Mouse (Mus musculus): ENCODE results near the gene Rnf169.
A peak's percentile ranks its signal among the peaks of the same experiment; 100 is the strongest.
"Not testable (repeated sequence)": the region's sequence is repeated elsewhere in the genome, so short reads cannot be mapped to it uniquely, and the experiment has no call there.

Rnf169 gene

GRCm38 (mm10) chr7:99946356-99946755 is 33.9 kb downstream of the Rnf169 start:
- no peak for DNase-seq (ENCODE audit: low read depth, low spot score)

DNA sequence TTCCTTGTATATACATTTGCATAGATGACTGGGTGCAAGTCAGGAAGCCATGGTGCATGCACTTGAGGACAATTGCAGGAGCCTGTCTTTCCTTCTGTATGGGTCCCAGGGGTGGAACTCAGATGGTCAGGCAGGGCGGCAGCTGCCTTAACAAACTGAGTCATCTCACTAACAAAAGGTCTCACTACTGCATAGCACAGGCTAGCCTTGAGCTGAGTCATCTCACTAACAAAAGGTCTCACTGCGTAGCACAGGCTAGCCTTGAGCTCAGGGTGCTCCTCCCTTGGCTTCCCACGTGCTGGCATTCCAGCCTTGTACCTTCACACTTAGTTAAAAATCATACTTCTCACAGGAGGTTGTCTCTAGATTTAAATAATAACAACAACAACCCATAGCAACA is 34.3 kb downstream of the Rnf169 start:
- DNase-seq (ENCODE audit: low read depth, low spot score), result no peak

DNA sequence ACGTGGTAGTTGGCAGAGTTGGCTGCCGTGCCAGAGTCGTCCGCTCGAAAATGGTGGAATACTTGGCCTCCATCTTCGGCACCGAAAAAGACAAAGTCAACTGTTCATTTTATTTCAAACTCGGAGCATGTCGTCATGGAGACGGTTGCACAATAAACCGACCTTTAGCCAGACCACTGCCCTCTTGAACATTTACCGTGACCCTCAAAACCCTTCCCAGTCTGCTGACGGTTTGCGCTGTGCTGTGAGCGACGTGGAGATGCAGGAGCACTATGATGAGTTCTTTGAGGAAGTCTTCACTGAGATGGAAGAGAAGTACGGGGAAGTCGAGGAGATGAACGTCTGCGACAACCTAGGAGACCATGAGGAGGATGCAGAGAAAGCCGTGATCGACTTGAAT is 35.2 kb downstream of the Rnf169 start:
- DNase-seq (ENCODE audit: low read depth, low spot score), result not testable (repeated sequence)

- DNase-seq (ENCODE audit: low read depth, low spot score), result no peak
Observed at GRCm38 (mm10) chr7:99944520-99944919, 35.7 kb downstream of the Rnf169 start.

DNA sequence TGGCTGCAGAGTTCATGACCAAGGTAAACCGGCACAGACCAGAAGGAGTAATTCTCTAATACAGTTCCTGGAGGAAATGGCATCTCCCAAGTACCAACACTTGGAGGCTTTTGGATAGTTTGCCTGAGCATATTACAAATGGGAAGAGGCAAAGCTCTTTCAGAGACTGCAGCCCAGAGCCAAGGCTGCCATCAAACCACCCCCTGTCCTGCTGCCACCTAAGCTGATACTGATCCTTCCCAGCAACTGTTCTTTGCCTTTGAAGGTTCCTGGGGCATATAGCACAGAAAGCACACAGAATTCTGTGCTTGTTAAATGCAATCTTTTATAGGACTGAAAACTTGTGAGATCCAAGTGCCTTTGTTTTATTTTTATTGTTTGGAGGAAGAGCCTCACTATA is 39.6 kb downstream of the Rnf169 start:
- DNase-seq (ENCODE audit: low read depth, low spot score), result no peak

- no peak for DNase-seq (ENCODE audit: low read depth, low spot score)
Observed at GRCm38 (mm10) chr7:99935758-99936157, 44.5 kb downstream of the Rnf169 start.

DNA sequence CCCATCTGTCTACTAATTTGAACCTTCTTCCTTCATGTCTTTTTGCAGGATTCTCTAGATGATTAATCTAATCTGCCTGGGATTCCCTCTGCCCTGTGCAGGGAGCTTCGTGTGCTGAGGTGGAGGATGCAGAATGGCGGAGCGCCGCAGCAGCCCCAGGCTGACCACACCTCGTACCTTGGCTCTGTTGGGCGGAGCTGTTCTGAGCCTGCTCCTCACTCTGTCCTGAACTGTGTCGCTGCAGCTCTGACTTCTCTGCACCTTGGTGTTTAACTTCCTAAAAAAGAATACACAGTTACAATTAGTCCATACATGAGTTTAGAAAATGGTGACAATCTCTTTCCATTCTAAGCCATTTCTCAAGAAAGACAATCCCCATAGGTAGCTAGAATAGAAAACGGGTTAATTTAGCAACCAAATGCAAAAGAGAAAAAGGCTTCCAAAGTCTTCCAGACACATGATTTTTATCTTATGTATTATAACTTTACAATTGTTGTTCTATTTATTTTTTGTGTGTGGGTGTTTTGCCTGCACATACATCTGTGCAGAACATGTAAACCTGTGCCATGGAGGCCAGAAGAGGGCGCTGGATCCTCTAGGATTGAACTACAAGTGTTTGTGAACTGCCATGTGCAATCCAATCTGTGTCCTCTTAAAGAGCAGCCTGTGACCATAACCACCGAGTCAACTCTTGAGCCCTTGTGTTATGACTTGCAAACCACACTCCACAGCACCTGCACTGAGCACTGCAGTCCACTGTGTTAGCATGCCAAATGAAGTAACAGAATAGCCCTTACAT is 53.1 kb downstream of the Rnf169 start:
- DNase-seq (ENCODE audit: low read depth, low spot score), result no peak

DNA sequence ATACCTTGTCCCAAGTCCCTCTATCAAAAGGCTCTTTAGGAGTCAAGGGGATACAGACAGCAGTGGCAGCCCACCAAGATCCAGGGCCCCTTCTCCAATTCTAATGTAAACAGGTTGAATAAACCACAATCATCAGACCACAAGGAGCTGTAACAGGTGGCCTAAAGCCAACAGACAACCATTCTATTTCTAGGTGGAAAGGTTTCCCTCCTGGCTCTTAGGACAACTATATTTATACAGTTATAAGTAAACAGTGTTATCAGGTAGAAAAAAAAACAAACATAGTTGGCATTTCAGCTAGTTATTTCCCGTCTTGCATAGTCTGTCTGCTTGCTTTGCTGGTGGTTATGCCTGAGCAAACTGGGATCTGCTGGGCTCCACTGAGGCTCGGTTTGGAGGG is 59.8 kb downstream of the Rnf169 start:
- DNase-seq (ENCODE audit: low read depth, low spot score), result no peak

GRCm38 (mm10) chr7:99919971-99920370 is 60.3 kb downstream of the Rnf169 start:
- no peak for DNase-seq (ENCODE audit: low read depth, low spot score)

DNA sequence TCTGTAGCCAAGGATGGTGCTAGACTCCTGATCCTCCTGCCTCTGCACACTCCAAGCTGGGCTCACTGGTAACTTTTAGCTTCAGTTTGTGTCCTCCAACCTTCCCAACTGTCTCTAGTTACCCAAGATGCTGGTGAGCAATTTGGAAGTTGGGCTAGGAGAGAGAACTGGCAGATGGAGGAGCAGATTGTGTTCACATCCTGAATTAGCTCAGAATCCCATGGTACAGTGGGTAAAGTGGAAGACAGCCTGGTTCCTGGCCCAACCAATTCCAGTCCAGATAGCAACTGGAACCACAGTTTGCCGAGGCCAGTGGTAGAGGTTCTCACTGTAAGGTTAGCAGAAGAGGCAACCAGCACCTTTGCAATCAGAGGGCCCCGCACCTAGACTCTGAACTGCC is 61.1 kb downstream of the Rnf169 start:
- DNase-seq (ENCODE audit: low read depth, low spot score), result no peak

DNA sequence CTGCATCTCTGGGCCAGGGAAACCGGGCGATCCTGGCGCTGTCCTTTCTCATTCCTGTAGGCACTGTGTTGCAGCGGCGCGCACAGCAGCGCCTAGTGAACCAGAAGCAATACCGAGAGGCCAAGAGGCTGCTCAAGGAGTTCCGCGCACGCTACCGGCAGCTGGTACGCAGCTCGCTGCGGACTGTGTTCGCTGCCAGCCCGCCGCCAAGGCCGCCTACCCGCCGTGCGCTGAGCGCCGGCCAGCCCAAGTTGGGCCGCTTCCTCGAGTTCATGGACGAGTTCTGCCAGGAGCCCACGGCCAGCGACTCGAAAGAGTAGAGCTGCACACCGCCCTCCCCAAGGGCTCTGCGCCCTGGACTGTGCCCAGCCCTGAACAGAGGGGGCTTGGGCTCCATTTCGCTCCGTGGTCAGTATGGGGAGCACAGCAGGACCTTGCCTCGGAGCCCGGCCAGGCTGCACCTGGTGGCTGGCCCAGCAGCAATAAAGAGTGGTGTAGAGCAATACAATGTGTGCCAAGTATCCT is 62.9 kb downstream of the Rnf169 start:
- DNase-seq (ENCODE audit: low read depth, low spot score), result peak; percentile 14

DNA sequence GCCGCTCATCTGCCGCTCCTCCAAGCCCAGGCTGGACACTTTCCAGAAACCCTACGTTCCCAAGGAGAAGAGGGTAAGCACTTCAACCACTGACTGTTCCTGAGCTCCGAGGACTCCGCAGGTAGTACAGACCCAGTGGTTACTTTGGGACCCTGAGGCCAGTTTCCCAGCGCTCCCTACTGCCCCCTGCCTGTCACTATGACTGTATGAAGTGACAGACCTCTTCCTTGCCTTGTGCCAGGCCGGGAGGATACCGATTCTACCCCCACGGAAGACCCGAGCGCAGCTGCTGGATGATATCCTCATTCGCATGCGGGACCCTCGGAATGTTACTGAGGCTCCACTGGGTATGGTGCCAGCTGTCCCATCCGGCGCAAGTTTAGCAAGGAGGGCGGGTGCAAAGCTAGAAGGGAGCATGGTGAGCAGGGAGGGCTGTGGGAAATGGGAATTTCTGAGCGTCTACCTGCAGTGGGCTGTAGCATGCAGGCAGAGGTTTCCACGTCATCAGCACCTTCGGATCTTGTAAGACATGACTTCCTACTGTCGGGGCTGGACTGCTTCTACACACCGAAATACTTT is 63.4 kb downstream of the Rnf169 start:
- peak; percentile 57 for DNase-seq (ENCODE audit: low read depth, low spot score)

GRCm38 (mm10) chr7:99915511-99915910 is 64.7 kb downstream of the Rnf169 start:
- no peak for DNase-seq (ENCODE audit: low read depth, low spot score)

DNA sequence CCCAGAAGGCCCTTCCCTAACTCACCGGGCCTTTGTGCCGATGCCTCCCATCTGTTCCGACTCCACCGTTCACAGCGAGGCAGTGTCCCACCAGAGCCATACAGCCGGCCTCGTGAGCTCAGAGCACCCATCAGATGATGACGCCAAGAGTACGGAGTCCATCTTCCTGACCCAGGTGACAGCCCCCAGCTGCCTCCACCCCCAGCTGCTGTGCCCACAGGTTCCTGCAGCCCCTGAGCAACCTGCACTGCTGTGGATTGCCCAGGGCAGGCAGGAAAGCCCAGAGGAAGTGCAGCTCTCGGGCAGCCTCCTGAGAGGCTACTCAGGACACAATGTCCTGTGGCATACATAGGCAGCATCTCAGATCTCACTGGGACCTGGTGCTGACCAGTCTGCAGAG is 65.9 kb downstream of the Rnf169 start:
- DNase-seq (ENCODE audit: low read depth, low spot score), result no peak

DNA sequence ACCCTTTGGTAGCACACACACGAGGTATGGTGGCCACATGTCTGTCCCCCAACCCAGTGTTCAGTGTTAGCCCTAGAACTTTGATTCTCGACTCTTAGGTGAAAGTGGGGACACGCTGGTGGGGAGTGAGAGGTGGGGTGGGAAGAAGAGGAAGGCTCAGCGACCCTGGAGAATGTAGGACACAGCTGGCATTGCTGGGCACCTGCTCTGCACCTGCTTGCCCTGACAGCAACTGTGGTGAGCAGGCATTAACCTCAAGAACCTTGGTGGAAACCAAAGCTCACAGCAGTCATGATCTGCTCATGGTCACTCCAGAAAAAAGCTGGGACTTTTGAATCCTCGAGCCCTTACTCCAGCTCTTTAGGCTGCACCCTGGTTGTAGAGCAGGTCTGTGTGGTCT is 69.2 kb downstream of the Rnf169 start:
- no peak for DNase-seq (ENCODE audit: low read depth, low spot score)

GRCm38 (mm10) chr7:99907463-99907862 is 72.8 kb downstream of the Rnf169 start:
- no peak for DNase-seq (ENCODE audit: low read depth, low spot score)

DNA sequence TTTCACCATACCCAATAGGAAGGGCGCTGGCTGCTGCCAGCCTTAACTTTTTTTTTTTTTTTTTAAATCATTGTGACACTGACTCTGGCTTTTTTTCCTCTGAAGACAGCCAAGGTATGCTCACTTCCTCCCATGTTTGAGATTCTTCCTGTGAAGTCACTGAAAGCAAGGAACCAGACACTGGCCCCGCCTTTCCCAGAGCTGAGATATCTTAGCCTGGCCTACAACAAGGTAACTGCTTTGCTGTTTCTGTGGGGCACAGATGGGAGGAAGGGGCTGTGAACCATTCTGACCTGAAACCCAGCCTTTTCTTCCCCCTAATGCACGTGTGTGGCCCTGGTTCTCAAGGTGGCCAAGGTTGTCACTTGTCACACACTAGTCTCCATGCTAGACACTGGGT is 73.9 kb downstream of the Rnf169 start:
- no peak for DNase-seq (ENCODE audit: low read depth, low spot score)

DNA sequence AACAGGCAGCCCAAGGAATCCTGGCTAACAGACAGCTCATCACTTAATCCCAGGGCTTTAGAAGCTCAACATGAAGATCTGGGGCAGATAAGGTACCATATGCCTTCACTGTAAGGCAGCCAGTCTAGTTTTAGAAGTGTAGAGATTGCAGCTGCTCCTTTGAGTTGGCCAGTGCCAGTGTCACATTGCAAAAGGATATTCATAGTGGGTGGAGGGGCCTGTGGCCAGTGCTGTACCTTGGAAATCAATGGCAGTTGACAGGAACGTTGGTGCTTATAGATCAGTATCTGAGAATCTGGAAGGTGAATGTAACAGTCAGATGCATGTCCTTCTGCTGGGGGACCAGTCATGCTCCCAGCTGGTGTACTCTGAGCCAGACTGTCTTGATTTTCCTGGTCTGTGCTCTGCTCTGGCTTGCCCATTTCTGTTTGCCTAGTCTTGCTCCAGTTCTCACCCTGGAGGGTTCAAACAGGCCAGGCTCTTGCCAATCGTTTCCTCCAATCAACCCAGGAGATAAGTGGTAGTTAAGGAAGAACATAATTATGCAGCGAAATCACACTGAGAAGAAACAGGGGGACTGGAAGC is 75.7 kb downstream of the Rnf169 start:
- DNase-seq (ENCODE audit: low read depth, low spot score), result no peak

DNA sequence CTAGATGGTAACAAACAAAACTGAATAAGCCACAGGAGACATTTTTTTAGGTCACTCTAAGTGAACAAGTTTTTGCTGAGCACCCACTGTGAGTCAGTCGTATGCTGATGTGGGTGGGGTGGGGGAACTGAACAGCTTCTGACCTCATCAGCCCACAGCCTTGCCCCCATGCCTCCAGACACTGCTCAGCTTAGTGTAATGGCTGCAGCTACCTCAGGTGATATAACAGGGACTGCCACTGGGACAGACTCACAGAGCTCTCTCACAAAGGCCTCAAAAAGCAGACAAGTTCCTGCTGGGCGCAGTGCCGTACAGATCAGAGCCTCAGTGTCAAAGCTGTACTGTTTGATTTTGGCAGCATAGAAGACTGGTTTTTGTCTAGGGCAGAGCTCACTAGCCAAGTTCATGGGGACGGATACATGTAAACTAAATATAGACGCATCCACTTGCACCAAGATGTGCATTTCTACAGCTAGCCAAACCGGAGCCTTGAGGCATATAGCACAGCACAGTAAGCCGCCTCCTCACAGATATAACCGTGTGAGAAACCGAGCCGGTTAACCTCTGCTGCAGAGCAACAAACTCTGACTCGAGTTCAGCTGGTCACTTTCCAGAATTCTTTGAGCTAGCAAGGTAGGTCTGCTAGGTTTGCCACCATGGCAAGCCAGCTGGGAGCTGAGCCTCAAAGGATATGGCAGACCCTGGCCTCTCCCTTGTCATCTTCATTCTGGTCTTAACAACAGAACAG is 77.2 kb downstream of the Rnf169 start:
- DNase-seq (ENCODE audit: low read depth, low spot score), result no peak

DNA sequence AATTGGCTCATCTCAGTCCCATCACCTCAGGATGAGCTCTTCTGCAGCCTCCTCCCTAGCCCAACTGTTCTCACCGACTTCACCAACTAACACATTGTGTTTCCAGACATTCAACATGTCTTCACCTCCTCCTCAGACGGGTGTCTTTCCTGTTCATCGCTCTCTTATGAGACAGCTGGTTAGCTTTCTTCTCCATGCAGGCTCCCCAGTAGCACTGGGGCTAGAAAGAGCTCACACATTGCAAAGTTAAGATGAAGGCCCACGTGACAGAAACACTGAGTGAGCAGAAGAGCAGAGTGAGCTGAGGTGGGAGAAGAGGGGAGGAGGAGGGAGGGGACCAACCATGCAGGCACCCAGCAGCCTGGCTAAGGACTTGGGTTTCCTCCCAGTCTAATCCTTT is 78.0 kb downstream of the Rnf169 start:
- DNase-seq (ENCODE audit: low read depth, low spot score), result no peak

DNA sequence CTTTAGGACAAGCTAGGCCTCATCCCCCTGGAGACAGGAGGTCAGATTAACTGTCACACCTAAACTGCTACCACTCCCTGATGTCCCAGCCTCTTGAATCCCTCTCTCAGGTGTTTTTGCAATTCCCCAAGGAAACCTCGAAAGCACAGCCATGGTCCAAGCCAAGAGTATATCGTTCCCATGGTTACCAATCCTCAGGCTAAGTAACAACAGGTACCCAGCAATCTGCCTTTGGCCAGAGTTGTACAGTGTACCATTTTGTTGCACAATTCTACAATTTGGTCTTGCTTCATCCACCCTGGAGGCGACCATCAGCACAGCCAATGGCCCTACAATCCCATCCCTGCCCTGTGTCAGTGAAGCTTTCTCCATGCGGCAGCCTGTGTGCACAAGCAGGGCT is 83.3 kb downstream of the Rnf169 start:
- no peak for DNase-seq (ENCODE audit: low read depth, low spot score)

DNA sequence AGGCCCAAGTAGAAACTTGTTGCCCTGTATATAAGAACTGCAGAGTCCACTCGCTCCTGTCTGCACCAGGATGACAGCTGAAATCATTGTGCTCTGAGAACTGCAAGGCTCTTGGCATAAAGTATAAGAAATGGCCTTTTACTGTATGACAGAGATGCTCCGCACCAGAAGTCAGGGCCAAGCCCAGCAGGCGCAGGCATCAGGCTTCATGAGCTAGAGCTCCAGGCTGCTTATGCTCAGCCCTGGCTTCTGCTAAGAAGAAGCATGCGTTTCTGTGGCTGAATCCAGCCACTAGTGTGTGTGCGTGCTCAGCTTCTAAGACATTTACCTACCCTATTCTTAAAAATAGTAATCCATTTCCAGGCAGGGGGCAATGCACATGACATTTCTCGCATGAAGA is 85.8 kb downstream of the Rnf169 start:
- DNase-seq (ENCODE audit: low read depth, low spot score), result no peak

Data from WW6 (cell line).